Mouse (Mus musculus) spleen, postnatal 4 days (tissue): Measurements from ENCODE around the gene Olfr1232.

Experiments
- DNase-seq, 2 experiments: peaks; one replicate each; pipeline ENCODE4 v3.0.0; 2022; ENCODE audit warnings: low spot score in 2 of 2

Olfr1232 gene

GRCm38 (mm10) chr2:89329575-89329974 is at the start of gene Olfr1232:
Gene Olfr1232, minus strand, starts transcription at chr2:89329675.
- no peak for DNase-seq

GRCm38 (mm10) chr2:89364765-89365164 is 35.3 kb upstream of the Olfr1232 start, which contains the start of gene Olfr1234:
Gene Olfr1234, minus strand, starts transcription at chr2:89364865.
- no peak for DNase-seq

DNA sequence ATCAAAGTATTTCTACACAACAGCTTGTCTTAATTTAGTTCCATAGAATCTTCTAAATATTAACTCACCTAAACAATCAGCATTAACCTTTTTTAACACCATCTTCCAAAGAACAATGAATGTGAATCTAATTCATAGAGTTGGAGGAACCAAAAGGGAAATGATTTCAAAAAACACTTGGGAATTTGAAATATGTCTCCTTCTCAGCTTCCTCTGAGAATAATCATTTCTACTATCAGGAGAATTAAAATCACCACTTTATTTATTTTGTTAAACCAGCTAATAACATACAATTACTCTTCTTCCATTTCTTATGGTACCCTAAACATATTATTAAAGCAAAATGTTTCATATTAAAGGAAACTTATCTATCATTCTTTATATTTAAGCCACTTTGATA is 12.8 kb upstream of the Olfr1232 start, which contains the start of gene Olfr1233:
Gene Olfr1233 (minus strand): TSS at position 101 of the 400 bp plus-strand sequence.
- no peak for DNase-seq

DNA sequence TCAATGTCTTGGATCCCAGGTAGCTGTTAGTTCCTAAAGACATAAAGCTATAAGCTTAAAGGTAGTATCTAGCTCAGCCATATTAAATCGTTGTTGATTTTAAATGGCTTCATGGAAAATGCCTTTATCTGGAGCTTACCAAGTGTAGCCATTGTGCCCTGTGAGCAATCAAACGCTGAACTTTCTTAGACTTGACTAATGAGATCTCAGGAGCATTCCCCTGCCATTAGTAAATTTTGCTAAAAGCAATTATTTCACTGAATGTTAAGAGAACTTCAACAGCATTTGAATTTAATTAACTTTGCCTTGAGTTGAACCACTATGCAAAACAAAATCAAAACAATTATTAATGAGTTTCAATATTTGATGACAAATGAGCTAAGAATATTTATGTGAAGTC is 22.5 kb downstream of the Olfr1232 start, which contains the start of gene Olfr1231:
Gene Olfr1231 (minus strand): TSS at position 101 of the 400 bp plus-strand sequence.
- DNase-seq, result no peak

- no peak for DNase-seq
These were observed 32.3 kb downstream of the Olfr1232 start, which contains the start of gene Olfr1230 for GRCm38 (mm10) chr2:89297168-89297567. Gene Olfr1230, minus strand, starts transcription at chr2:89297268.

- no peak for DNase-seq
These were observed 41.6 kb downstream of the Olfr1232 start, which contains the start of gene Olfr1229 for GRCm38 (mm10) chr2:89287914-89288313. Gene Olfr1229, minus strand, starts transcription at chr2:89288014.
